Mouse (Mus musculus): Measurements from ENCODE around the gene Trmt6. TPM values are rescaled to one million over a fixed set of nuclear protein-coding genes. Genes with fewer than 3 reads are reported as not detected.

The Trmt6 gene
- 10 to 100 TPM; 26.4 to 33.2 TPM for total RNA-seq (2021)
- long read RNA-seq, experiment 1, transcript Trmt6-201 (11 exons, 2,828 nt) = major isoform, 29 of 43 reads
- long read RNA-seq, experiment 1, partial matches to known transcripts = 4 of 43 reads
- long read RNA-seq, experiment 1, other reads (novel, unspliced or antisense) = 10 of 43 reads
- long read RNA-seq, experiment 2, transcript Trmt6-201 (11 exons, 2,828 nt) = major isoform, 15 of 23 reads
- long read RNA-seq, experiment 2, partial matches to known transcripts = 3 of 23 reads
- long read RNA-seq, experiment 2, other reads (novel, unspliced or antisense) = 4 of 23 reads

DNA sequence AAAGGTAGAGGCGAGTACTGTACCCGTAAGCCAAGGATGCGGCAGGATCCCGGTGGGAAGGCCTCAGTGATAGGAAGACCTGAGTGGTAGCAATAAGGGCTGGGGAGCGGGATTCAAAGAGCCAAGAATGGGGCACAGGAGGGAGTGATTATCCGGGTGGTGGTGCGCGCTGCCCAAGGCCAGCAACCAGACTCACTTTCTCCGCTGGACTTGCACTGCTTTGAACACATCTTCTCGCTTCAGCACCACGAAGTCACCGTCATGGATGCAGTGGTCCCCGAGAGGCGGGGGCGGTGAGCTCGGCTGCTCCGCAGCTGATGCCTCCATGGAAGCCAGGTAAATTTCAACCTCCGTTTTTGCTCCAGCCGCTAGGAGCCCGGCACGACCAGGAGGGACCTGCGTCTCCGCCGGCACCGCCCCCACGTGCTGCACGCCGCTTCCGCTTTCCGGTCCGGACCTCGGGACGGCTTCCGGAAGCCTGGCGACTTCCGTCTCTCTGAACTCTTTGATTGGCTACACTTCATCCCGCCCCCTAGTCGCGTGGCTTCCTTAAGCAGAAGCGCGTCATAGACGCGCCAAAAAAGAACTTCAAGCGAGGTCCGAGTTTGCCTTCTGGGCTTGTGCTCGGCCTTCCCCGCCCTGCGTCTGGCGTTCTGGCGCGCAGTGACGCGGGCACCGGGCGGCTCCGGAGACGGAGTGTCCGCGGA lies at the start of gene Trmt6, which contains the start of gene Mcm8:
Gene Trmt6, minus strand, starts transcription at position 448 of the 707 bp plus-strand sequence.
Gene Mcm8, plus strand, starts transcription at position 534 of the 707 bp plus-strand sequence.
- DNase-seq (ENCODE audit: extremely low spot score in 1 of 2, low spot score in 2 of 2) = peak; percentile 85 to 90
- intact Hi-C loops (cut with DNase I) = loop anchor here (5.0 kb wide), 1 partner anchor 298 kb away; no protein-coding TSS in a partner anchor
- Histone ChIP-seq H3K4me3 (peak within 1 kb of the TSS; percentile 96), H3K27ac (peak within 1 kb of the TSS; percentile 80)
- peak; percentile 43 for TF ChIP-seq CTCF (IDR thresholded peaks at IDR 0.05)

DNA sequence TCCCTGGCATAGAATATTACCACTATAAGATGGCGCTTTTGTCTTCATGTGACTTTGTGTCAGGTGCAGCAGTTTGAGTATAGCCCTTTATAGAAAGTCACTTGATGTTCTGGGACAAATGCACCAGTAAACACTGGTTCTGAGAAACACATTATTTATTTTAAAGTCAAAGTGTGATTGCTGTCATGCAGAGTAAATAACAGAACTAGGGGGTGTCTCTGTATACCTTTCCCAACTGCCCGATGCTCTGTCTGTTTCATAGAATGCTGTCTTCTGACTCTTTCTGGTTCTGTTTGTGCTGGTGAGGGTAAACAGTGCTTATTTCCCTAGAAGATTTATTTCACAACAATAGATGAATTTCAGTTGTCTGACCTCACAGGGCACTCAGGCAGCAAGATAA lies 47.5 kb upstream of the Trmt6 start:
- DNase-seq (ENCODE audit: extremely low spot score in 1 of 2, low spot score in 2 of 2) = no peak
- Histone ChIP-seq H3K4me3 (no peak overlapping the region), H3K27ac (no peak overlapping the region)
- intact Hi-C loops (cut with DNase I) = no loop called here
- no peak for TF ChIP-seq CTCF (IDR thresholded peaks at IDR 0.05)

GRCm38 (mm10) chr2:132861456-132861855 lies 45.6 kb upstream of the Trmt6 start:
- no peak overlapping the region for H3K27ac ChIP-seq
- no peak overlapping the region for H3K4me3 ChIP-seq
- intact Hi-C loops (cut with DNase I) = no loop called here
- no peak for DNase-seq (ENCODE audit: extremely low spot score in 1 of 2, low spot score in 2 of 2)
- no peak for TF ChIP-seq CTCF (IDR thresholded peaks at IDR 0.05)

DNA sequence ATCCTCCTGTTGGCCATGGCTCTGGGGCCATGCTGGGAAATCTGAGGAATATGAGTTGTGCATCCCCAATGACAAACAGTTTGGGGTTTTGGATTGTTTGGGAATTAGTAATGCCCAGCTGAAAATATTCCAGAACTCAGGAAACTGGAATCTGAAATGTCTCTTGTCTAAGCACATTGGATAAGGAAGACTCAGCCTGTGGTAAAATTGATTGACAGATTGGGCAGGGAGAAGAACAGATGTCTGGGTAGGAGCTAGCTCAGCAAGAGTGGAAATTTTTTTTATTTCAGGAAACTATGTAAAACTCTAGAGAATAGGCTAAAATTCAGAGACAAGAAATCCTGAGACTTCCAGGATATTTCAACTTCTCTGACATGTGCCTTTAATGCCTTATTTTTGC lies 44.6 kb upstream of the Trmt6 start:
- no peak for TF ChIP-seq CTCF (IDR thresholded peaks at IDR 0.05)
- Histone ChIP-seq H3K4me3 (no peak overlapping the region), H3K27ac (no peak overlapping the region)
- no peak for DNase-seq (ENCODE audit: extremely low spot score in 1 of 2, low spot score in 2 of 2)
- intact Hi-C loops (cut with DNase I) = no loop called here

DNA sequence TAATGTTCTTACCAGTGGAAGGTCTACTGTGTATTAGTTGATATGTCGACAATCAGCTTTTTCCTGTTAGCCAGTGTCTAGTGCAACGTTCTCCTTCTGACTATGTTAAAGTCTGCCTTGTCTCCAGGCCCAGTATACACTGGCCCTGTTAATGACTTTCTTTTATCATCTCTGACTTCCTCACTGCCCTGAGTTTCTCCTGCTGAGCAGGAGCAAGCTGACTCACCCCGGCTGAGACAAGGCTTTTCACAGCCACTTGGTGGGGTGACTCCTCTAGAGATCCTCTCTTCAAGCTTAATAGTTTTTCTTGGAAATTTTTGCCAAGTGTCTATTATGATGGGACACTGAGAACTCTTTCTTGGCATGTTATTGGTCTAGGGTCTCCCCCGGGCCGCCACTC lies 40.5 kb upstream of the Trmt6 start:
- intact Hi-C loops (cut with DNase I) = no loop called here
- no peak for TF ChIP-seq CTCF (IDR thresholded peaks at IDR 0.05)
- DNase-seq (ENCODE audit: extremely low spot score in 1 of 2, low spot score in 2 of 2) = no peak
- Histone ChIP-seq H3K4me3 (no peak overlapping the region), H3K27ac (no peak overlapping the region)

- no peak for DNase-seq (ENCODE audit: extremely low spot score in 1 of 2, low spot score in 2 of 2)
- no peak overlapping the region for H3K27ac ChIP-seq
- no peak for TF ChIP-seq CTCF (IDR thresholded peaks at IDR 0.05)
- no peak overlapping the region for H3K4me3 ChIP-seq
- intact Hi-C loops (cut with DNase I) = no loop called here
Measured at GRCm38 (mm10) chr2:132853051-132853450, 37.2 kb upstream of the Trmt6 start.

GRCm38 (mm10) chr2:132849141-132849540 lies 33.3 kb upstream of the Trmt6 start:
- Histone ChIP-seq H3K27ac (no peak overlapping the region), H3K4me3 (no peak overlapping the region)
- TF ChIP-seq CTCF (IDR thresholded peaks at IDR 0.05) = no peak
- DNase-seq (ENCODE audit: extremely low spot score in 1 of 2, low spot score in 2 of 2) = no peak
- intact Hi-C loops (cut with DNase I) = no loop called here

- Histone ChIP-seq H3K27ac (no peak overlapping the region), H3K4me3 (no peak overlapping the region)
- TF ChIP-seq CTCF (IDR thresholded peaks at IDR 0.05) = no peak
- DNase-seq (ENCODE audit: extremely low spot score in 1 of 2, low spot score in 2 of 2) = no peak
- intact Hi-C loops (cut with DNase I) = no loop called here
Measured at GRCm38 (mm10) chr2:132848361-132848760, 32.5 kb upstream of the Trmt6 start.

- no peak for DNase-seq (ENCODE audit: extremely low spot score in 1 of 2, low spot score in 2 of 2)
- Histone ChIP-seq H3K4me3 (peak overlapping the region; percentile 62), H3K27ac (peak overlapping the region; percentile 67; the same call in 1 of the 2 replicates)
- no peak for TF ChIP-seq CTCF (IDR thresholded peaks at IDR 0.05)
- intact Hi-C loops (cut with DNase I) = no loop called here
Measured at GRCm38 (mm10) chr2:132847581-132847980, 31.7 kb upstream of the Trmt6 start.

GRCm38 (mm10) chr2:132846407-132847358 lies 30.8 kb upstream of the Trmt6 start, which contains the start of gene Crls1:
Crls1 (plus strand) TSS chr2:132846666.
- Histone ChIP-seq H3K27ac (peak within 1 kb of the TSS; percentile 84), H3K4me3 (peak within 1 kb of the TSS; percentile 62)
- TF ChIP-seq CTCF (IDR thresholded peaks at IDR 0.05) = peak; percentile 100
- peak; percentile 97 to 99 for DNase-seq (ENCODE audit: extremely low spot score in 1 of 2, low spot score in 2 of 2)
- intact Hi-C loops (cut with DNase I) = loop anchor here (1.0 kb wide), 1 partner anchor 57 kb away; no protein-coding TSS in a partner anchor

- no peak overlapping the region for H3K27ac ChIP-seq
- H3K4me3 ChIP-seq = no peak overlapping the region
- DNase-seq (ENCODE audit: extremely low spot score in 1 of 2, low spot score in 2 of 2) = no peak
- TF ChIP-seq CTCF (IDR thresholded peaks at IDR 0.05) = no peak
- intact Hi-C loops (cut with DNase I) = no loop called here
Measured at GRCm38 (mm10) chr2:132841071-132841470, 25.2 kb upstream of the Trmt6 start.
